Mouse (Mus musculus) heart, embryonic 11.5 days (tissue): ENCODE data around the gene Cyp4b1. TPM values are rescaled to one million over a fixed set of nuclear protein-coding genes. Genes with fewer than 3 reads are reported as not detected.

Experiments used
- ATAC-seq: fragments of 200-750 bp; cut with Nextera tagmentation; replicated peaks from 2 replicates; pipeline ENCODE4 v1.8.0; 2017; ENCODE audit warnings: moderate library complexity; ENCODE audit not compliant: insufficient number of reproducible peaks, low FRiP score, low TSS enrichment
- H3K27ac ChIP-seq: fragments of 300-500 bp; sonication (generic); 2 replicates; pipeline ENCODE4 v1.5.1; 2014; ENCODE audit warnings: mild to moderate bottlenecking, low read depth, low read length
- H3K27me3 ChIP-seq: fragments of 300-500 bp; sonication (generic); 2 replicates; pipeline ENCODE4 v1.6.1; 2014; ENCODE audit warnings: mild to moderate bottlenecking, low read length, mixed read lengths; ENCODE audit not compliant: control insufficient read depth, insufficient read depth
- H3K36me3 ChIP-seq: fragments of 300-500 bp; sonication (generic); 2 replicates; pipeline ENCODE4 v1.6.1; 2014; ENCODE audit warnings: mild to moderate bottlenecking, low read length, moderate library complexity, mixed read lengths; ENCODE audit not compliant: control insufficient read depth, insufficient read depth
- H3K4me1 ChIP-seq: fragments of 300-500 bp; sonication (generic); 2 replicates; pipeline ENCODE4 v1.6.1; 2014; ENCODE audit warnings: low read length; ENCODE audit not compliant: control insufficient read depth, insufficient read depth
- H3K4me2 ChIP-seq: fragments of 300-500 bp; sonication (generic); 2 replicates; pipeline ENCODE4 v1.6.1; 2014; ENCODE audit warnings: mild to moderate bottlenecking, moderate library complexity
- H3K4me3 ChIP-seq: fragments of 300-500 bp; sonication (generic); 2 replicates; pipeline ENCODE4 v1.5.1; 2014; ENCODE audit warnings: low read depth, low read length
- H3K9ac ChIP-seq: fragments of 300-500 bp; sonication (generic); 2 replicates; pipeline ENCODE4 v1.6.1; 2014; ENCODE audit warnings: mild to moderate bottlenecking, low read depth, low read length, moderate library complexity
- H3K9me3 ChIP-seq: fragments of 300-500 bp; sonication (generic); replicated peaks from 2 replicates; pipeline ENCODE4 v1.6.1; 2016; ENCODE audit warnings: low read length; ENCODE audit not compliant: control insufficient read depth
- WGBS: fragments of 180-500 bp; shearing (Covaris S2); extraction: QIAGEN DNeasy Blood & Tissue Kit; methylation state at CpG from one replicate; pipeline ENCODE4 v1.1.7; 2014; ENCODE audit not compliant: insufficient replicate concordance; 5-methylcytosine and 5-hydroxymethylcytosine counted together
- polyA plus RNA-seq: library from polyadenylated mRNA; unstranded; fragments of >200 nt; fragmentation: Nextera tagmentation; extraction: Ambion mirVana; gene quantifications from 2 replicates; pipeline ENCODE4 v1.2.1, GENCODE M21; 2014

Gene Cyp4b1
- polyA plus RNA-seq, 1 experiment from 2014 or later, result 0.53 TPM

- H3K4me1 ChIP-seq, result no peaks in the 10 kb centered on the region
- no peak overlapping the region for H3K4me3 ChIP-seq
- no peaks in the 10 kb centered on the region for H3K36me3 ChIP-seq
- H3K4me2 ChIP-seq, result no peak overlapping the region
- H3K27ac ChIP-seq, result no peak overlapping the region
- no peaks in the 10 kb centered on the region for H3K9me3 ChIP-seq
- ATAC-seq, result no peak
- WGBS, result 69% methylated on average over 2 of the region's 2 CpGs
- no peaks in the 10 kb centered on the region for H3K27me3 ChIP-seq
- H3K9ac ChIP-seq, result no peak overlapping the region
Observed at GRCm38 (mm10) chr4:115575776-115576175, 71.7 kb downstream of the Cyp4b1 start.

GRCm38 (mm10) chr4:115575255-115575654 is 72.3 kb downstream of the Cyp4b1 start:
- Histone ChIP-seq H3K4me1 (no peaks in the 10 kb centered on the region), H3K27me3 (no peaks in the 10 kb centered on the region), H3K27ac (no peak overlapping the region), H3K4me3 (no peak overlapping the region), H3K4me2 (no peak overlapping the region), H3K9me3 (no peaks in the 10 kb centered on the region), H3K36me3 (no peaks in the 10 kb centered on the region), H3K9ac (no peak overlapping the region)
- 70% methylated on average over 3 of the region's 3 CpGs for WGBS
- no peak for ATAC-seq

Other genes with a start within 250 kb of the Cyp4b1 start
- gene Cyp4a12b, start 236.1 kb downstream of the Cyp4b1 start, polyA plus RNA-seq, result not detected in 2 replicates
- gene Cyp4a30b, start 195.1 kb downstream of the Cyp4b1 start, polyA plus RNA-seq, result not detected in 2 replicates
- not detected in 2 replicates for gene Cyp4a14, start 151.6 kb downstream of the Cyp4b1 start, polyA plus RNA-seq
- gene Cyp4a10, start 129.5 kb downstream of the Cyp4b1 start, polyA plus RNA-seq, result not detected in 2 replicates
- not detected in 2 replicates for gene Cyp4a31, start 84.1 kb downstream of the Cyp4b1 start, polyA plus RNA-seq
- not detected in 2 replicates for gene Cyp4a32, start 46.8 kb downstream of the Cyp4b1 start, polyA plus RNA-seq
- 42.8 and 43.2 TPM in 2 replicates for gene Efcab14, start 90.0 kb upstream of the Cyp4b1 start, polyA plus RNA-seq
- 0.28 and 0.34 TPM in 2 replicates for gene Tex38, start 133.3 kb upstream of the Cyp4b1 start, polyA plus RNA-seq
- gene Atpaf1, start 137.1 kb upstream of the Cyp4b1 start, polyA plus RNA-seq, result 77.7 and 77.9 TPM in 2 replicates
- 6.1 and 6.5 TPM in 2 replicates for gene Mob3c, start 180.4 kb upstream of the Cyp4b1 start, polyA plus RNA-seq
- 16.0 and 18.8 TPM in 2 replicates for gene Mknk1, start 191.5 kb upstream of the Cyp4b1 start, polyA plus RNA-seq
- gene Kncn, start 236.7 kb upstream of the Cyp4b1 start, polyA plus RNA-seq, result not detected in 2 replicates
- not detected in 2 replicates for gene 6430628N08Rik, start 242.9 kb upstream of the Cyp4b1 start, polyA plus RNA-seq